Mouse (Mus musculus) bone marrow macrophage, adult 2 months (primary cell): ENCODE results near the gene Myh9.

ENCODE experiments used
- CTCF ChIP-seq: IDR thresholded peaks from 2 replicates; pipeline ENCODE4 v1.5.1; 2012; ENCODE audit warnings: low read depth, mild to moderate bottlenecking, low read length, moderate library complexity
- POLR2A ChIP-seq: IDR thresholded peaks from 2 replicates; pipeline ENCODE4 v1.6.1; 2012; ENCODE audit warnings: mild to moderate bottlenecking, low read depth, low read length, borderline replicate concordance

DNA sequence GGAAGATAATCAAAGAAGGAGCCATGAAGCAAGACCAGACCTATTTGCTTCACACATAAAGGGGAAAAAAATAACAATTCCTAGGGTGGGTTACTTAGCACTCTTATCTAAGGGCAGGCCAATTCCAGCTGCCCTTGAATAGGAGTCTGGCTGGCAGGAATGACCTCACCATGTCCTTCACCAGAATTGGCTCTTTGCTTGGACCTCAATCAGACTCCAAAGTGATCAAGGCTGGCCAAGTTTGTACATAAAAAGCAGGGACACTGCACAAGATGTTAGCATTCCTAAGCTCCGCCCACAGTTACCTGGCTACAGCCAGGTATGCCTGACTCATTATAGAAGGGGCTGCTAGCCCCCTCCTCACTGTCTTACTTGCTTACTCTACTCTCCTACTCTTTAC, 16.6 kb downstream of the Myh9 start:
- TF ChIP-seq CTCF (no peak), POLR2A (no peak)
